ENCODE assay signal across 10 mouse cellular contexts in genomic region chr3:9200156-9200555, GRCm38 (mm10).
DNase-seq lines count a peak whose midpoint lies in the region; ATAC-seq and TF ChIP-seq lines count a peak whose summit lies in the region.
"Had no signal": no experiment of that assay in that cellular context is flagged by ENCODE, and none has a peak within 500 bp of the region (broad histone marks: within the 10 kb centered on the region; RNA-seq: fewer than 3 reads in every experiment).

No protein-coding gene starts in this region.

- H3K36me3 ChIP-seq in hindbrain, postnatal 0 days (ENCODE audit: insufficient read depth, low read length): no peaks in the 10 kb centered on the region
- H3K36me3 ChIP-seq in hindbrain, embryonic 13.5 days: no peaks in the 10 kb centered on the region
- H3K36me3 ChIP-seq in lung, embryonic 16.5 days (ENCODE audit: control insufficient read depth, insufficient read depth, low read length): no peaks in the 10 kb centered on the region
- H3K36me3 ChIP-seq: embryonic facial prominence, embryonic 12.5 days; liver, embryonic 13.5 days had no signal

- H3K9ac ChIP-seq in hindbrain, postnatal 0 days (replicated peaks; ENCODE audit: low read length): no peak overlapping the region
- H3K9ac ChIP-seq in hindbrain, embryonic 13.5 days: no peak overlapping the region
- H3K9ac ChIP-seq in lung, embryonic 16.5 days (ENCODE audit: low read length): no peak overlapping the region
- H3K9ac ChIP-seq: embryonic facial prominence, embryonic 12.5 days; liver, embryonic 13.5 days had no signal

- H3K27ac ChIP-seq in hindbrain, postnatal 0 days: no peak overlapping the region
- no peak overlapping the region for H3K27ac ChIP-seq in hindbrain, embryonic 13.5 days
- H3K27ac ChIP-seq in lung, embryonic 16.5 days (ENCODE audit: low read length): no peak overlapping the region; the same call in 1 of the 2 replicates
- H3K27ac ChIP-seq: embryonic facial prominence, embryonic 12.5 days; liver, embryonic 13.5 days had no signal

- DNase-seq in hindbrain, postnatal 0 days (ENCODE audit: low spot score): peak; percentile 65
- peak; percentile 81 for DNase-seq in brain, adult 2 months (ENCODE audit: low read depth, low spot score)
- peak; percentile 71 to 72 for DNase-seq in heart, postnatal 10 days
- no peak for DNase-seq in kidney, adult 9 months
- DNase-seq: liver, embryonic 13.5 days had no signal

- no peak overlapping the region for H3K4me3 ChIP-seq in hindbrain, postnatal 0 days (ENCODE audit: low read length)
- no peak overlapping the region for H3K4me3 ChIP-seq in hindbrain, embryonic 13.5 days
- H3K4me3 ChIP-seq in lung, embryonic 16.5 days (ENCODE audit: low read length): no peak overlapping the region
- H3K4me3 ChIP-seq: embryonic facial prominence, embryonic 12.5 days; liver, embryonic 13.5 days had no signal

- peak; percentile 75; the same call in 1 of the 2 replicates for ATAC-seq in hindbrain, postnatal 0 days
- ATAC-seq in hindbrain, embryonic 13.5 days (ENCODE audit: low FRiP score): no peak
- peak; percentile 96 for ATAC-seq in lung, embryonic 16.5 days (ENCODE audit: low read depth)
- no peak for ATAC-seq in erythroid progenitor cell, adult 5-6 weeks (replicated peaks; ENCODE audit: low FRiP score, poor library complexity, severe bottlenecking)
- ATAC-seq in CD4-positive, CD25-positive, alpha-beta regulatory T cell, adult 4 months: no peak

- no peaks in the 10 kb centered on the region for H3K4me1 ChIP-seq in hindbrain, postnatal 0 days (ENCODE audit: insufficient read depth, low read length)
- no peaks in the 10 kb centered on the region for H3K4me1 ChIP-seq in hindbrain, embryonic 13.5 days (replicated peaks)
- H3K4me1 ChIP-seq in lung, embryonic 16.5 days (replicated peaks; ENCODE audit: control insufficient read depth, insufficient read depth, low read length): peaks cover 4% of the 10 kb centered on the region; the same call in 1 of the 2 replicates
- H3K4me1 ChIP-seq: embryonic facial prominence, embryonic 12.5 days; liver, embryonic 13.5 days had no signal

- no peak for TF ChIP-seq CTCF in hindbrain, postnatal 0 days (IDR thresholded peaks at IDR 0.05; ENCODE audit: low read depth)

- H3K9me3 ChIP-seq in hindbrain, postnatal 0 days (ENCODE audit: low read length): no peaks in the 10 kb centered on the region
- no peaks in the 10 kb centered on the region for H3K9me3 ChIP-seq in hindbrain, embryonic 13.5 days
- H3K9me3 ChIP-seq in lung, embryonic 16.5 days (ENCODE audit: control insufficient read depth, low read length): no peaks in the 10 kb centered on the region
- H3K9me3 ChIP-seq: embryonic facial prominence, embryonic 12.5 days; liver, embryonic 13.5 days had no signal

- no peaks in the 10 kb centered on the region for H3K27me3 ChIP-seq in hindbrain, postnatal 0 days (ENCODE audit: insufficient read depth, low read length)
- H3K27me3 ChIP-seq in hindbrain, embryonic 13.5 days: no peaks in the 10 kb centered on the region
- no peaks in the 10 kb centered on the region for H3K27me3 ChIP-seq in lung, embryonic 16.5 days (ENCODE audit: control insufficient read depth, insufficient read depth, low read depth, low read length)
- H3K27me3 ChIP-seq: embryonic facial prominence, embryonic 12.5 days; liver, embryonic 13.5 days had no signal

- 39% methylated on average over 5 of the region's 5 CpGs for WGBS in hindbrain, postnatal 0 days
- WGBS in hindbrain, embryonic 13.5 days: 72% methylated on average over 5 of the region's 5 CpGs
- 43% methylated on average over 5 of the region's 5 CpGs for WGBS in lung, embryonic 16.5 days

- no peak overlapping the region for H3K4me2 ChIP-seq in hindbrain, postnatal 0 days (ENCODE audit: low read depth, low read length)
- no peak overlapping the region for H3K4me2 ChIP-seq in hindbrain, embryonic 13.5 days
- no peak overlapping the region for H3K4me2 ChIP-seq in lung, embryonic 16.5 days (ENCODE audit: low read depth, low read length)
- H3K4me2 ChIP-seq: embryonic facial prominence, embryonic 12.5 days; liver, embryonic 13.5 days had no signal

- intact Hi-C loops in heart, postnatal 10 days (cut with DNase I): no loop called here

Comparison
In these comparisons a context has a peak if more than half of its experiments do, and no peak if none do; other contexts are left out.
1. ATAC-seq: peak in hindbrain, postnatal 0 days (single experiment) and lung, embryonic 16.5 days (single experiment); none in hindbrain, embryonic 13.5 days (single experiment), erythroid progenitor cell, adult 5-6 weeks (single experiment) and CD4-positive, CD25-positive, alpha-beta regulatory T cell, adult 4 months (single experiment).